Mouse (Mus musculus): ENCODE data around the gene Myo1b. TPM values are rescaled to one million over a fixed set of nuclear protein-coding genes. Genes with fewer than 3 reads are reported as not detected.

Gene Myo1b
- total and polyA plus RNA-seq, 3 experiments = not detected

DNA sequence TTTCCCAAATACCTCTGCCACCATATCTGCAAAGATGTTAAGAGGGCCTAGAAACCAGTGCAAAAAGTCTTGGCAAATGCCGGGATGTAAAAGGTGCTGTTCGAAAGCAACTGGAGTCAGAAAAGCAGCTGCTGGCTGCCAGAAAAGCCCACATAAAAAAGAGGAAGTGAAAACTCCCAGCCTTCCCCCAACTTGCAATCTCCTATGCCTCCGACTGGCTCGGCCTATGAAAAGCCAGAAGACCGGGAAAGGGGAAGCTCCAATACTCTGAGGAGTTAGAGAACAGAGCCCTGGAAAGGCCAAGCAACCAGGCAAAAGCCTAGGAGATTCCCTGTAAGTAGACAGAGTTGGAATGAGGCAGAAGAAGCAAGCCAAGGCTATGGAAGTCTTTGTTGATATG is 14.7 kb upstream of the Myo1b start:
- peaks cover 0 to 2% of the 10 kb centered on the region in 2 experiments; a peak in 2 of 4 replicates for H3K27me3 ChIP-seq (ENCODE audit: control insufficient read depth in 1 of 2, insufficient read depth in 2 of 2, low read length in 2 of 2)
- peak; percentile 89 for DNase-seq (ENCODE audit: low read depth, low spot score)
- no peaks in the 10 kb centered on the region for H3K9me3 ChIP-seq (replicated peaks; ENCODE audit: insufficient read depth, low read length)
- peaks cover 14 to 27% of the 10 kb centered on the region in 2 experiments for H3K4me1 ChIP-seq (ENCODE audit: control insufficient read depth in 1 of 2, insufficient read depth in 2 of 2, low read length in 2 of 2)
- TF ChIP-seq KAT2A (conservative IDR thresholded peaks at IDR 0.05; ENCODE audit: low read depth, low read length) (no peak), E2F4 (IDR thresholded peaks at IDR 0.05; ENCODE audit: borderline replicate concordance, low read depth, low read length) (no peak), RCOR1 (IDR thresholded peaks at IDR 0.05; ENCODE audit: low read depth, low read length) (peak; percentile 66; the same call in 1 of the 2 replicates), ETS1 (IDR thresholded peaks at IDR 0.05; ENCODE audit: low read depth, low read length) (peak; percentile 66), MYC (IDR thresholded peaks at IDR 0.05; ENCODE audit: low read depth, low read length) (no peak), EP300 (IDR thresholded peaks at IDR 0.05; ENCODE audit: low read depth in 1 of 2, low read length in 2 of 2) (peak; percentile 11 to 71; a peak in 3 of 4 replicates), USF2 (IDR thresholded peaks at IDR 0.05; ENCODE audit: borderline replicate concordance in 1 of 2, insufficient read depth in 1 of 2, low read depth in 1 of 2, low read length in 2 of 2) (no peak), CHD2 (IDR thresholded peaks at IDR 0.05; ENCODE audit: low read length) (no peak), ZC3H11A (IDR thresholded peaks at IDR 0.05; ENCODE audit: low read depth, low read length) (peak; percentile 13; the same call in 1 of the 2 replicates), MXI1 (IDR thresholded peaks at IDR 0.05; ENCODE audit: low read depth, low read length) (no peak), MAZ (IDR thresholded peaks at IDR 0.05; ENCODE audit: low read depth, low read length) (no peak)
- H3K4me3 ChIP-seq (ENCODE audit: control insufficient read depth in 1 of 2, insufficient read depth in 1 of 2, low read depth in 2 of 2, low read length in 2 of 2) = peak overlapping the region; percentile 19 to 45
- H3K79me2 ChIP-seq (ENCODE audit: control insufficient read depth, insufficient read depth, low read length, poor library complexity) = no peaks in the 10 kb centered on the region
- peak overlapping the region; percentile 5; the same call in 1 of the 2 replicates for H3K9ac ChIP-seq (ENCODE audit: control insufficient read depth, low read depth, low read length, poor library complexity, severe bottlenecking)
- peaks cover 0 to 19% of the 10 kb centered on the region in 2 experiments; a peak in 2 of 4 replicates for H3K36me3 ChIP-seq (ENCODE audit: control insufficient read depth in 1 of 2, insufficient read depth in 2 of 2, low read length in 2 of 2)
- peak overlapping the region; percentile 3; the same call in 1 of the 2 replicates for H3K27ac ChIP-seq (ENCODE audit: control insufficient read depth, low read depth, low read length)

DNA sequence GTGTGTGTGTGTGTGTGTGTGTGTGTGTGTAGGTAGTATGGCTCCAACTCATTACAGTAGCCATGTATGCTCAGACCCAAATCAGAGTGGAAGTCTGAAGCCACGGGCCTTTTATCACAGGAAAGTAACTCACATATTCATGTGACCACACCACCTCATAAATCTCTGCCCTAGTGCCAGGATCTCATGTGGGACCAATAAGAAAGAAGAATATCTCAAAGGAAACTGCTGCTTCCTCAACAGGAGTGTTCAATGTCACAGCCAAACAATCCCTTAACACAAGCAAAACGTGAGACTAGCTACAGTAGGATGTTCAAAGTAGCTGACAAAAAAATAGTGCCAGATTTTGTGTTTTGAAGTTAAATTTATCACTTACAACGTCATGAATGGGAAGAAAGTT is 13.7 kb upstream of the Myo1b start:
- Histone ChIP-seq H3K36me3 (ENCODE audit: control insufficient read depth in 1 of 2, insufficient read depth in 2 of 2, low read length in 2 of 2) (peaks cover 0 to 15% of the 10 kb centered on the region in 2 experiments; a peak in 2 of 4 replicates), H3K4me3 (ENCODE audit: control insufficient read depth in 1 of 2, insufficient read depth in 1 of 2, low read depth in 2 of 2, low read length in 2 of 2) (no peak overlapping the region), H3K27ac (ENCODE audit: control insufficient read depth, low read depth, low read length) (no peak overlapping the region), H3K9ac (ENCODE audit: control insufficient read depth, low read depth, low read length, poor library complexity, severe bottlenecking) (no peak overlapping the region), H3K27me3 (ENCODE audit: control insufficient read depth in 1 of 2, insufficient read depth in 2 of 2, low read length in 2 of 2) (peaks cover 0 to 2% of the 10 kb centered on the region in 2 experiments; a peak in 2 of 4 replicates), H3K79me2 (ENCODE audit: control insufficient read depth, insufficient read depth, low read length, poor library complexity) (no peaks in the 10 kb centered on the region), H3K4me1 (ENCODE audit: control insufficient read depth in 1 of 2, insufficient read depth in 2 of 2, low read length in 2 of 2) (peaks cover 14 to 27% of the 10 kb centered on the region in 2 experiments), H3K9me3 (replicated peaks; ENCODE audit: insufficient read depth, low read length) (no peaks in the 10 kb centered on the region)
- DNase-seq (ENCODE audit: low read depth, low spot score) = no peak
- no peak for TF ChIP-seq MAZ (IDR thresholded peaks at IDR 0.05; ENCODE audit: low read depth, low read length)
- TF ChIP-seq POLR2A (IDR thresholded peaks at IDR 0.05; ENCODE audit: control insufficient read depth in 1 of 2, insufficient read depth in 1 of 2, low read depth in 1 of 2, low read length in 2 of 2, poor library complexity in 1 of 2) = no peak

DNA sequence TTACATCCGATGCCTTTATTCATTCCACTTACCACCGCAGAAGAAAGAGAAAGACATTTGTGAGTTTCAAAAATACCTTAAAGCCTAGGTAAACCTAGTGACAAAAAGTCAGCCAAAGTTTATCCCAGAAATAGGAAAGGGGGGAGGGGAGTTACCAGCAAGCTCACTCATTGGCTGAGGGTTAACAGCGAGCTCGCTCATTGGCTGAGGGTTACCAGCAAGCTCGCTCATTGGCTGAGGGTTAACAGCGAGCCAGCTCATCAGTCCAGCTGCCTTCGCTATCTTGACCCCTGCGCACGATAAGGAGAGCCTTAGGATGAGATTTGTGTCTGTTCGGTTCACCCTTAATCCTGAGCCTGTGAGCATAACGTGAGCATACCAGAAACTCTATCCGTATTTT is 6.9 kb upstream of the Myo1b start:
- Histone ChIP-seq H3K27me3 (ENCODE audit: control insufficient read depth in 1 of 2, insufficient read depth in 2 of 2, low read length in 2 of 2) (peaks cover 0 to 2% of the 10 kb centered on the region in 2 experiments; a peak in 2 of 4 replicates), H3K9ac (ENCODE audit: control insufficient read depth, low read depth, low read length, poor library complexity, severe bottlenecking) (no peak overlapping the region), H3K4me1 (ENCODE audit: control insufficient read depth in 1 of 2, insufficient read depth in 2 of 2, low read length in 2 of 2) (no peaks in the 10 kb centered on the region), H3K27ac (ENCODE audit: control insufficient read depth, low read depth, low read length) (no peak overlapping the region), H3K36me3 (ENCODE audit: control insufficient read depth in 1 of 2, insufficient read depth in 2 of 2, low read length in 2 of 2) (no peaks in the 10 kb centered on the region), H3K9me3 (replicated peaks; ENCODE audit: insufficient read depth, low read length) (no peaks in the 10 kb centered on the region), H3K4me3 (ENCODE audit: control insufficient read depth in 1 of 2, insufficient read depth in 1 of 2, low read depth in 2 of 2, low read length in 2 of 2) (no peak overlapping the region), H3K79me2 (ENCODE audit: control insufficient read depth, insufficient read depth, low read length, poor library complexity) (no peaks in the 10 kb centered on the region)
- DNase-seq (ENCODE audit: low read depth, low spot score) = no peak
- no peak for TF ChIP-seq MEF2A (IDR thresholded peaks at IDR 0.05; ENCODE audit: extremely low read depth, insufficient replicate concordance, low read depth, low read length, poor library complexity, severe bottlenecking)
- TF ChIP-seq MXI1 (IDR thresholded peaks at IDR 0.05; ENCODE audit: low read depth, low read length) = no peak
- no peak for TF ChIP-seq POLR2AphosphoS2 (IDR thresholded peaks at IDR 0.05; ENCODE audit: low read length)
- TF ChIP-seq CHD2 (IDR thresholded peaks at IDR 0.05; ENCODE audit: low read length) = no peak
- TF ChIP-seq TBP (IDR thresholded peaks at IDR 0.05; ENCODE audit: low read depth, low read length) = no peak
- no peak for TF ChIP-seq ZMIZ1 (IDR thresholded peaks at IDR 0.05; ENCODE audit: low read depth, low read length)
- no peak for TF ChIP-seq E2F4 (IDR thresholded peaks at IDR 0.05; ENCODE audit: borderline replicate concordance, low read depth, low read length)
- TF ChIP-seq UBTF (IDR thresholded peaks at IDR 0.05; ENCODE audit: borderline replicate concordance, insufficient read depth, low read depth, low read length) = no peak
- no peak for TF ChIP-seq MYC (IDR thresholded peaks at IDR 0.05; ENCODE audit: low read depth, low read length)
- no peak for TF ChIP-seq EP300 (IDR thresholded peaks at IDR 0.05; ENCODE audit: low read depth in 1 of 2, low read length in 2 of 2)

Data from MEL (cell line).